Mouse (Mus musculus): ENCODE measurements around the gene Chit1. TPM values are rescaled to one million over a fixed set of nuclear protein-coding genes. Genes with fewer than 3 reads are reported as not detected.

Chit1 gene
- polyA plus RNA-seq, 1 experiment = 0.02 TPM

DNA sequence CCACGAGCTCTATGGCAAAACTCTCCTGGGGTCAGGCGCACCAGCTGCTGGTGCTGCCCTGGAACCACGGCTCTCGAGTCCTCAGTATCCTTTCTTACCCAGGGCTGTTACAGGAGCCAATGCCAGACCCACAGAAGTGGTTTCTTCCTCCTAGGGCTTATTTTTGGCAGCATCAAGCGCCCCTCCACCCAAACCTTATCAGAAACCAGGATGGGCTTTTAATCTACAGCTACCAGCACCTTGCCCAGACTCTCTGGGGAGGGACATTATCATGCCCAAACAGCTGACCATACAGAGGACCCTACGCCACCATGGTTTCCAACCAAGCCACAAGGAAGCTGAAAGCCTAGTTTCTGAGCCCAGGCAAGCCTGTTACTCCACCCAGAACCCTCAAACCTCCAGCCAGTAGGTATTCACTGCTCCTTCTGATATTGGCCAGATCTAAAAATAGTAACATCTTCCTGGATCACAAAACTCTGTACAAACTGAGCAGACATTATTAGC lies 37.9 kb upstream of the Chit1 start:
- Histone ChIP-seq H3K4me3 (ENCODE audit: insufficient read depth, poor library complexity, severe bottlenecking) (no peak overlapping the region), H3K79me3 (ENCODE audit: low read depth) (peaks cover 3% of the 10 kb centered on the region), H3K27me3 (ENCODE audit: control insufficient read depth, insufficient read depth, insufficient read length) (no peaks in the 10 kb centered on the region), H3K79me2 (ENCODE audit: control insufficient read depth, insufficient read depth) (peaks cover 18% of the 10 kb centered on the region), H3K36me3 (ENCODE audit: control insufficient read depth, insufficient read depth) (peaks cover 19% of the 10 kb centered on the region), H3ac (ENCODE audit: control insufficient read depth, insufficient read length, low read depth) (no peak overlapping the region)
- no peak for TF ChIP-seq FOSL1 (IDR thresholded peaks at IDR 0.05; ENCODE audit: insufficient read depth, low read length, poor library complexity, severe bottlenecking)
- TF ChIP-seq MYOG (IDR thresholded peaks at IDR 0.05; ENCODE audit: control insufficient read depth, extremely low read depth, insufficient read length) = no peak
- TF ChIP-seq CEBPB (IDR thresholded peaks at IDR 0.05; ENCODE audit: low read depth) = no peak
- TF ChIP-seq MYOD1 (IDR thresholded peaks at IDR 0.05; ENCODE audit: control insufficient read depth, insufficient read length, low read depth) = no peak
- no peak for TF ChIP-seq CTCF (IDR thresholded peaks at IDR 0.05; ENCODE audit: control insufficient read depth, insufficient read depth, insufficient read length)
- no peak for TF ChIP-seq USF1 (IDR thresholded peaks at IDR 0.05; ENCODE audit: low read depth)
- TF ChIP-seq MAX (IDR thresholded peaks at IDR 0.05) = no peak

GRCm38 (mm10) chr1:134073658-134074057 lies 37.4 kb upstream of the Chit1 start:
- no peak overlapping the region for H3ac ChIP-seq (ENCODE audit: control insufficient read depth, insufficient read length, low read depth)

GRCm38 (mm10) chr1:134074184-134074583 lies 36.9 kb upstream of the Chit1 start:
- peaks cover 3% of the 10 kb centered on the region for H3K79me3 ChIP-seq (ENCODE audit: low read depth)
- no peak for TF ChIP-seq USF1 (IDR thresholded peaks at IDR 0.05; ENCODE audit: low read depth)
- TF ChIP-seq MYOD1 (IDR thresholded peaks at IDR 0.05; ENCODE audit: control insufficient read depth, insufficient read length, low read depth) = no peak
- TF ChIP-seq MAX (IDR thresholded peaks at IDR 0.05) = no peak
- no peak for TF ChIP-seq MYOG (IDR thresholded peaks at IDR 0.05; ENCODE audit: control insufficient read depth, extremely low read depth, insufficient read length)
- no peak for TF ChIP-seq CEBPB (IDR thresholded peaks at IDR 0.05; ENCODE audit: low read depth)
- no peak for TF ChIP-seq CTCF (IDR thresholded peaks at IDR 0.05; ENCODE audit: control insufficient read depth, insufficient read depth, insufficient read length)
- TF ChIP-seq FOSL1 (IDR thresholded peaks at IDR 0.05; ENCODE audit: insufficient read depth, low read length, poor library complexity, severe bottlenecking) = no peak
- no peak overlapping the region for H3ac ChIP-seq (ENCODE audit: control insufficient read depth, insufficient read length, low read depth)
- peaks cover 19% of the 10 kb centered on the region for H3K36me3 ChIP-seq (ENCODE audit: control insufficient read depth, insufficient read depth)
- peaks cover 25% of the 10 kb centered on the region for H3K79me2 ChIP-seq (ENCODE audit: control insufficient read depth, insufficient read depth)
- no peaks in the 10 kb centered on the region for H3K27me3 ChIP-seq (ENCODE audit: control insufficient read depth, insufficient read depth, insufficient read length)
- no peak overlapping the region for H3K4me3 ChIP-seq (ENCODE audit: insufficient read depth, poor library complexity, severe bottlenecking)

More at GRCm38 (mm10) chr1:134073658-134074057, 37.4 kb upstream of the Chit1 start:
- peaks cover 3% of the 10 kb centered on the region for H3K79me3 ChIP-seq (ENCODE audit: low read depth)
- TF ChIP-seq MYOG (IDR thresholded peaks at IDR 0.05; ENCODE audit: control insufficient read depth, extremely low read depth, insufficient read length) (no peak), CTCF (IDR thresholded peaks at IDR 0.05; ENCODE audit: control insufficient read depth, insufficient read depth, insufficient read length) (no peak), MAX (IDR thresholded peaks at IDR 0.05) (no peak), CEBPB (IDR thresholded peaks at IDR 0.05; ENCODE audit: low read depth) (no peak), USF1 (IDR thresholded peaks at IDR 0.05; ENCODE audit: low read depth) (no peak)
- H3K27me3 ChIP-seq (ENCODE audit: control insufficient read depth, insufficient read depth, insufficient read length) = no peaks in the 10 kb centered on the region
- H3K4me3 ChIP-seq (ENCODE audit: insufficient read depth, poor library complexity, severe bottlenecking) = no peak overlapping the region
- peaks cover 19% of the 10 kb centered on the region for H3K36me3 ChIP-seq (ENCODE audit: control insufficient read depth, insufficient read depth)
- H3K79me2 ChIP-seq (ENCODE audit: control insufficient read depth, insufficient read depth) = peaks cover 24% of the 10 kb centered on the region

DNA sequence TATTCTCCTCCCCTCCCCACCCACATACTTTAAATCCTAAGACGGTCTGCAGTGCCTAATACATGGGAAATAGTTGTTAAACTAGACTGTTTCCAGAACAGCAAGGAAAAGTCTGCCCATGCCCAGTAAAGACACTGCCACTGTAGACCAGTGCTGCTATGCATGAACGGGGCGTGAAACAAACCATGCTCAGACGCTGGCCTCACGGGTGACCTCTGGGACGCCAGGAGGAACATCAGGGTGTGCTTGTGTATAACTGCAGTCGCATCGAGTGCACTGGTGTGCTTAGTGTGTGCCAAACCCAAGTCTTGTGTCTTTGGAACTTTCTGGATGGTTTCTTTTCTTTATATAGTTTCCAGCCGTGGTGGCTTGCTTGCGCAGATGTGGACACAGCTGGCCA lies 36.4 kb upstream of the Chit1 start:
- H3K79me2 ChIP-seq (ENCODE audit: control insufficient read depth, insufficient read depth) = peaks cover 25% of the 10 kb centered on the region
- TF ChIP-seq USF1 (IDR thresholded peaks at IDR 0.05; ENCODE audit: low read depth) = no peak
- no peak for TF ChIP-seq FOSL1 (IDR thresholded peaks at IDR 0.05; ENCODE audit: insufficient read depth, low read length, poor library complexity, severe bottlenecking)
- no peak for TF ChIP-seq MAX (IDR thresholded peaks at IDR 0.05)
- no peak for TF ChIP-seq MYOD1 (IDR thresholded peaks at IDR 0.05; ENCODE audit: control insufficient read depth, insufficient read length, low read depth)
- TF ChIP-seq MYOG (IDR thresholded peaks at IDR 0.05; ENCODE audit: control insufficient read depth, extremely low read depth, insufficient read length) = no peak
- no peak for TF ChIP-seq CTCF (IDR thresholded peaks at IDR 0.05; ENCODE audit: control insufficient read depth, insufficient read depth, insufficient read length)
- no peak for TF ChIP-seq CEBPB (IDR thresholded peaks at IDR 0.05; ENCODE audit: low read depth)
- H3K4me3 ChIP-seq (ENCODE audit: insufficient read depth, poor library complexity, severe bottlenecking) = no peak overlapping the region
- no peak overlapping the region for H3ac ChIP-seq (ENCODE audit: control insufficient read depth, insufficient read length, low read depth)
- H3K79me3 ChIP-seq (ENCODE audit: low read depth) = peaks cover 3% of the 10 kb centered on the region
- peaks cover 19% of the 10 kb centered on the region for H3K36me3 ChIP-seq (ENCODE audit: control insufficient read depth, insufficient read depth)
- no peaks in the 10 kb centered on the region for H3K27me3 ChIP-seq (ENCODE audit: control insufficient read depth, insufficient read depth, insufficient read length)

DNA sequence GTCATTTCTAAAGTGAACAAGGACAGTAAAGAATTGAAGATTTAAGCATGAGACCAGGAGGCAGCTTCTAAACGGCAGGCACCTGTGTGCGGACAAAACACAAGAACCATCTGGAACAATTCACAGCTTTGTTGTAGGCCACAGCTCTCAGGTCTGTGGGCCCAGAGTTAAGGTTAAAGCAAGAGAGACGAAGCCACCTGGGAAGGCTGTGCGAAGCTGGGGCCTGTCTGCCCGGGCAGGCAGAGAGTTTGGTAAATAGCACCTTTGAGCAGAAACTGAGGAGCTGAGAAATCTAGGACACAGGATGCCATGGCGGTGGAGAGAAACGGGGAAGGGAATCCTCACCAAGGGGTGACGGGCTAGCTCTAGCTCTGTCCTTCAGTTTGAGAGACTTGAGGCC lies 35.5 kb upstream of the Chit1 start:
- peaks cover 3% of the 10 kb centered on the region for H3K79me3 ChIP-seq (ENCODE audit: low read depth)
- H3K36me3 ChIP-seq (ENCODE audit: control insufficient read depth, insufficient read depth) = peaks cover 19% of the 10 kb centered on the region
- H3K4me3 ChIP-seq (ENCODE audit: insufficient read depth, poor library complexity, severe bottlenecking) = no peak overlapping the region
- TF ChIP-seq MYOG (IDR thresholded peaks at IDR 0.05; ENCODE audit: control insufficient read depth, extremely low read depth, insufficient read length) (no peak), FOSL1 (IDR thresholded peaks at IDR 0.05; ENCODE audit: insufficient read depth, low read length, poor library complexity, severe bottlenecking) (no peak), CEBPB (IDR thresholded peaks at IDR 0.05; ENCODE audit: low read depth) (no peak)
- H3K27me3 ChIP-seq (ENCODE audit: control insufficient read depth, insufficient read depth, insufficient read length) = no peaks in the 10 kb centered on the region
- no peak overlapping the region for H3ac ChIP-seq (ENCODE audit: control insufficient read depth, insufficient read length, low read depth)
- peaks cover 25% of the 10 kb centered on the region for H3K79me2 ChIP-seq (ENCODE audit: control insufficient read depth, insufficient read depth)

DNA sequence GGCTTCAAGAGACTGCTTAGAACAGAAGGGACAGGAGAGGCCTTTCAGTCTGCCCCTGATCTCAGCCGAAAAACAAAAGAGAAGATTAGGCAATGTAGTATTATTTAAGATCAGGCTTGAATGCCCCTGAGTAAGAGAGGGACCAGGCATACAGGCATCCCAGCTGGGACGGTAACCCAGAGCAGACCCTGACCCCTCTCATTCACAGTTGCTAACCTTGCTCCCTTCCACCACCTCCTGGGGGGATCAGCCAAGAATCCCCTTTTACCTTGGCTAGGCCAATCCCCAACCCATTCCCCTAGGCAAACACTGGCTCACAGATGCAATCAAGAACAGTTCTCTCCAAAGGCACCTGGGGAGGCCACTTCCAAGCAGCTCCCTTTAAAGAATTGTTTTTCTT lies 34.3 kb upstream of the Chit1 start:
- Histone ChIP-seq H3K27me3 (ENCODE audit: control insufficient read depth, insufficient read depth, insufficient read length) (no peaks in the 10 kb centered on the region), H3K79me3 (ENCODE audit: low read depth) (peaks cover 3% of the 10 kb centered on the region), H3K36me3 (ENCODE audit: control insufficient read depth, insufficient read depth) (peaks cover 19% of the 10 kb centered on the region), H3ac (ENCODE audit: control insufficient read depth, insufficient read length, low read depth) (no peak overlapping the region), H3K79me2 (ENCODE audit: control insufficient read depth, insufficient read depth) (peaks cover 25% of the 10 kb centered on the region), H3K4me3 (ENCODE audit: insufficient read depth, poor library complexity, severe bottlenecking) (no peak overlapping the region)
- TF ChIP-seq USF1 (IDR thresholded peaks at IDR 0.05; ENCODE audit: low read depth) (no peak), MAX (IDR thresholded peaks at IDR 0.05) (no peak), FOSL1 (IDR thresholded peaks at IDR 0.05; ENCODE audit: insufficient read depth, low read length, poor library complexity, severe bottlenecking) (no peak), CEBPB (IDR thresholded peaks at IDR 0.05; ENCODE audit: low read depth) (no peak), CTCF (IDR thresholded peaks at IDR 0.05; ENCODE audit: control insufficient read depth, insufficient read depth, insufficient read length) (no peak), MYOD1 (IDR thresholded peaks at IDR 0.05; ENCODE audit: control insufficient read depth, insufficient read length, low read depth) (no peak), MYOG (IDR thresholded peaks at IDR 0.05; ENCODE audit: control insufficient read depth, extremely low read depth, insufficient read length) (no peak)
